Mouse (Mus musculus) MEL (cell line): Measurements from ENCODE around the gene Alox5ap.

Experiments used
- ELF1 ChIP-seq: IDR thresholded peaks from 2 replicates; pipeline ENCODE4 v1.6.1; 2014; ENCODE audit warnings: low read depth, mild to moderate bottlenecking, inconsistent platforms, low read length, improper control_type of control experiment, moderate library complexity
- GABPA ChIP-seq: IDR thresholded peaks from 2 replicates; pipeline ENCODE4 v1.6.1; 2012; ENCODE audit warnings: low read depth, mild to moderate bottlenecking, inconsistent platforms, low read length, improper control_type of control experiment, moderate library complexity
- HCFC1 ChIP-seq: IDR thresholded peaks from 2 replicates; pipeline ENCODE4 v1.6.1; 2012; ENCODE audit warnings: low read depth, mild to moderate bottlenecking, inconsistent platforms, low read length, improper control_type of control experiment, moderate library complexity
- RCOR1 ChIP-seq: IDR thresholded peaks from 2 replicates; pipeline ENCODE4 v1.6.1; 2012; ENCODE audit warnings: low read depth, mild to moderate bottlenecking, inconsistent platforms, low read length, improper control_type of control experiment
- ZC3H11A ChIP-seq: IDR thresholded peaks from 2 replicates; pipeline ENCODE4 v1.6.1; 2012; ENCODE audit warnings: low read depth, mild to moderate bottlenecking, inconsistent platforms, low read length, improper control_type of control experiment

DNA sequence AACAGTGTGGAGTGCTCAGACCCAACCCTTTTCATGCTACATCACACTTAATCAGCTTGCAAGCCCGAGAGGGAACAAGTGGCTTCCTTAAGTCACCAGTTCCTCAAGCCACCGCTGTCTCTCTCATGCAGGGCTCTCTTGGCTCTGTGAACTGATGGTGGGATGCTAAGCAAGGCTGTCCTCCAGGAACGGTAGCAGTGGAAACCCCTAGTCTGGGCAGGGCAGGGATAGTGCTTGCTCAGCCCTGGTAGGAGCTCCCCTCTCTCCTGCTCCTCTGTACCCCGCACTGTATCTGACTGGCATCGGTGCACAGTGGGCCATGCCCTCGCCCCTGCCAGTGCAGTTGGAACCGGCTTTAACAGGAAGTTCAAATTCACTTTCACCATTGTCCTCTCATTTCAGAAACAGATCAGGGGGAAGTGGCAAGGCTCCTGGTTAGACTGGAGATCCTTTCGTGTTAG, 2.2 kb downstream of the Alox5ap start:
- TF ChIP-seq GABPA (no peak), RCOR1 (no peak), HCFC1 (no peak), ELF1 (no peak), ZC3H11A (no peak)
